Mouse (Mus musculus) liver (tissue): ENCODE data around the gene Ccdc63.

ENCODE experiments used
- DNase-seq: peaks from one replicate; pipeline ENCODE4 v3.0.0-alpha.2; 2020; ENCODE audit warnings: mixed read lengths

Ccdc63 gene

GRCm38 (mm10) chr5:122081471-122081870, 59.2 kb downstream of the Ccdc63 start:
- DNase-seq, result no peak

- peak; percentile 52 for DNase-seq
Observed at GRCm38 (mm10) chr5:122080930-122081329, 59.7 kb downstream of the Ccdc63 start.

GRCm38 (mm10) chr5:122079796-122080195, 60.8 kb downstream of the Ccdc63 start:
- no peak for DNase-seq

GRCm38 (mm10) chr5:122077244-122077643, 63.4 kb downstream of the Ccdc63 start:
- DNase-seq, result no peak

GRCm38 (mm10) chr5:122075736-122076135, 64.9 kb downstream of the Ccdc63 start:
- no peak for DNase-seq

- DNase-seq, result no peak
Observed at GRCm38 (mm10) chr5:122071997-122072396, 68.6 kb downstream of the Ccdc63 start.

- DNase-seq, result no peak
Observed at GRCm38 (mm10) chr5:122070963-122071800, 69.4 kb downstream of the Ccdc63 start.

- DNase-seq, result no peak
Observed at GRCm38 (mm10) chr5:122068563-122068962, 72.1 kb downstream of the Ccdc63 start.

GRCm38 (mm10) chr5:122063204-122063933, 77.3 kb downstream of the Ccdc63 start:
- DNase-seq, result no peak

- DNase-seq, result no peak
Observed at GRCm38 (mm10) chr5:122062479-122062878, 78.1 kb downstream of the Ccdc63 start.

GRCm38 (mm10) chr5:122060767-122061333, 79.8 kb downstream of the Ccdc63 start:
- DNase-seq, result peak; percentile 29

GRCm38 (mm10) chr5:122059060-122060017, 81.3 kb downstream of the Ccdc63 start:
- DNase-seq, result peak; percentile 53
